Mouse (Mus musculus) neural tube, embryonic 12.5 days (tissue): ENCODE results near the gene Pabpn1l. TPM values are rescaled to one million over a fixed set of nuclear protein-coding genes. Genes with fewer than 3 reads are reported as not detected.

ENCODE experiments used
- ATAC-seq: fragments of 200-750 bp; cut with Nextera tagmentation; 2 replicates; pipeline ENCODE4 v1.8.0; 2017; ENCODE audit warnings: low read depth, mild to moderate bottlenecking, moderate TSS enrichment, moderate library complexity; ENCODE audit not compliant: low FRiP score
- H3K27ac ChIP-seq: fragments of 300-500 bp; sonication (generic); 2 replicates; pipeline ENCODE4 v1.5.1; 2016
- H3K27me3 ChIP-seq: fragments of 300-500 bp; sonication (generic); replicated peaks from 2 replicates; pipeline ENCODE4 v1.6.1; 2016; ENCODE audit warnings: mild to moderate bottlenecking
- H3K36me3 ChIP-seq: fragments of 300-500 bp; sonication (generic); 2 replicates; pipeline ENCODE4 v1.6.1; 2016; ENCODE audit warnings: mild to moderate bottlenecking
- H3K4me1 ChIP-seq: fragments of 300-500 bp; sonication (generic); 2 replicates; pipeline ENCODE4 v1.6.1; 2016
- H3K4me2 ChIP-seq: fragments of 300-500 bp; sonication (generic); replicated peaks from 2 replicates; pipeline ENCODE4 v1.6.1; 2016; ENCODE audit warnings: mild to moderate bottlenecking
- H3K4me3 ChIP-seq: fragments of 300-500 bp; sonication (generic); 2 replicates; pipeline ENCODE4 v1.5.1; 2016
- H3K9ac ChIP-seq: fragments of 300-500 bp; sonication (generic); 2 replicates; pipeline ENCODE4 v1.6.1; 2016; ENCODE audit warnings: mild to moderate bottlenecking
- H3K9me3 ChIP-seq: fragments of 300-500 bp; sonication (generic); 2 replicates; pipeline ENCODE4 v1.6.1; 2016; ENCODE audit warnings: mild to moderate bottlenecking
- WGBS: fragments of 180-500 bp; shearing (Covaris S2); methylation state at CpG from one replicate; pipeline ENCODE4 v1.1.7; 2016; 5-methylcytosine and 5-hydroxymethylcytosine counted together
- microRNA-seq: library from miRNA; unstranded; fragments of <30 nt; microRNA quantifications from one replicate; pipeline ENCODE4, GENCODE M21; 2017
- polyA plus RNA-seq: library from polyadenylated mRNA; unstranded; fragments of >200 nt; fragmentation: Nextera tagmentation; extraction: Ambion mirVana; gene quantifications from 2 replicates; pipeline ENCODE4 v1.2.1, GENCODE M21; 2016

The Pabpn1l gene
- polyA plus RNA-seq, 1 experiment from 2014 or later = not detected

GRCm38 (mm10) chr8:122571750-122572267 lies 50.7 kb downstream of the Pabpn1l start:
- Histone ChIP-seq H3K27me3 (no peaks in the 10 kb centered on the region), H3K4me1 (peaks cover 44% of the 10 kb centered on the region), H3K36me3 (peaks cover 40% of the 10 kb centered on the region), H3K4me2 (no peak overlapping the region), H3K27ac (no peak overlapping the region), H3K4me3 (no peak overlapping the region), H3K9me3 (no peaks in the 10 kb centered on the region), H3K9ac (no peak overlapping the region)
- 95% methylated on average over 17 of the region's 17 CpGs for WGBS
- no peak for ATAC-seq

DNA sequence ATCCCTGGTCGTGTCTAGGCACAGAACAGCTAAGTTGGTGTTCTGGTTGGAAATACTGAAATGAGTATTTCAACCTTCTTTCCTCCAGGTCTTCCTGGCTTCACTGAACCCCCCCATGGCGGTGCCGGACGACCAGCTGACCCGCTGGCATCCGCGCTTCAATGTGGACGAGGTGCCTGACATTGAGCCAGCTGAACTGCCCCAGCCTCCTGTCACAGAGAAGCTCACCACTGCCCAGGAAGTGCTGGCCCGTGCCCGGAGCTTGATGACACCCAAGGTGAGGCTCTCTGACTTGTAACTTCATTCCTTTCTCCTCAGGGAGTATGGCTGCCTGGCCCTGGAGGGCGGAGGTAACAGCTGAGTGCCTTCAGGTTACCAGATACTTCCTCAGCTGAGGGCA lies 51.4 kb downstream of the Pabpn1l start:
- H3K9me3 ChIP-seq = no peaks in the 10 kb centered on the region
- H3K27me3 ChIP-seq = no peaks in the 10 kb centered on the region
- H3K4me2 ChIP-seq = no peak overlapping the region
- H3K4me3 ChIP-seq = no peak overlapping the region
- H3K4me1 ChIP-seq = peaks cover 48% of the 10 kb centered on the region
- no peak for ATAC-seq
- no peak overlapping the region for H3K27ac ChIP-seq
- peaks cover 40% of the 10 kb centered on the region for H3K36me3 ChIP-seq
- WGBS = 97% methylated on average over 11 of the region's 11 CpGs
- H3K9ac ChIP-seq = no peak overlapping the region

DNA sequence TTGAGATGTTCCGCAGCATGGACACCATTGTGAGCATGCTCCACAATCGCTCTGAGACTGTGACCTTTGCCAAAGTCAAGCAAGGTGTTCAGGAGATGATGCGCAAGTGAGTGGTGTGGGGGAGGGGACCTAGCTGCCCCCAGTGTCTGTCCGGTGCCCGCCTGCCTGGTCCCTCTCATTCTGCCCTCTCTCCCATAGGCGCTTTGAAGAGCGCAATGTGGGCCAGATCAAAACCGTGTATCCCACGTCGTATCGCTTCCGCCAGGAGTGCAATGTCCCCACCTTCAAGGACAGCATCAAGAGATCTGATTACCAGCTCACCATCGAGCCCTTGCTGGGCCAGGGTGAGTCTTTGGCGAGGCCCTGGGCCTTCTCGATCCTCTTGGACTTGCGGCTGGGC lies 52.5 kb downstream of the Pabpn1l start:
- 95% methylated on average over 16 of the region's 16 CpGs for WGBS
- ATAC-seq = no peak
- Histone ChIP-seq H3K4me2 (no peak overlapping the region), H3K9me3 (no peaks in the 10 kb centered on the region), H3K27ac (no peak overlapping the region), H3K27me3 (no peaks in the 10 kb centered on the region), H3K4me3 (no peak overlapping the region), H3K4me1 (peaks cover 36% of the 10 kb centered on the region), H3K9ac (no peak overlapping the region), H3K36me3 (peaks cover 40% of the 10 kb centered on the region)

Small RNA genes lying within 50 kb of the gene (microRNA-seq; reads per million reads assigned to microRNA genes)
- gene Mir6396 = not detected

Other genes with a start within 250 kb of the Pabpn1l start
- 57.1 and 62.4 TPM in 2 replicates for gene Zc3h18, start 246.1 kb downstream of the Pabpn1l start, polyA plus RNA-seq
- not detected in 2 replicates for gene Il17c, start 200.7 kb downstream of the Pabpn1l start, polyA plus RNA-seq
- gene Cyba, start 189.8 kb downstream of the Pabpn1l start, polyA plus RNA-seq = 58.5 and 59.9 TPM in 2 replicates
- gene Mvd, start 179.3 kb downstream of the Pabpn1l start, polyA plus RNA-seq = 52.3 TPM in 2 replicates
- gene Snai3, start 162.0 kb downstream of the Pabpn1l start, polyA plus RNA-seq = not detected in 2 replicates
- 34.6 and 39.7 TPM in 2 replicates for gene Rnf166, start 146.7 kb downstream of the Pabpn1l start, polyA plus RNA-seq
- gene Ctu2, start 146.6 kb downstream of the Pabpn1l start, polyA plus RNA-seq = 65.0 and 67.1 TPM in 2 replicates
- 6.4 and 6.5 TPM in 2 replicates for gene Piezo1, start 71.4 kb downstream of the Pabpn1l start, polyA plus RNA-seq
- 22.8 and 25.9 TPM in 2 replicates for gene Cdt1, start 54.7 kb downstream of the Pabpn1l start, polyA plus RNA-seq
- gene Aprt, start 45.8 kb downstream of the Pabpn1l start, polyA plus RNA-seq = 182 and 194 TPM in 2 replicates
- 4.6 and 6.2 TPM in 2 replicates for gene Galns, start 11.3 kb downstream of the Pabpn1l start, polyA plus RNA-seq
- gene Trappc2l, start 11.1 kb downstream of the Pabpn1l start, polyA plus RNA-seq = 65.6 and 69.7 TPM in 2 replicates
- gene Cbfa2t3, start 76.4 kb upstream of the Pabpn1l start, polyA plus RNA-seq = 15.3 and 16.7 TPM in 2 replicates
- 16.6 and 18.3 TPM in 2 replicates for gene Acsf3, start 152.7 kb upstream of the Pabpn1l start, polyA plus RNA-seq
- gene Cdh15, start 225.2 kb upstream of the Pabpn1l start, polyA plus RNA-seq = 5.4 and 7.2 TPM in 2 replicates